Mouse (Mus musculus) lung, embryonic 15.5 days (tissue): Measurements from ENCODE around the gene Lingo3. TPM values are rescaled to one million over a fixed set of nuclear protein-coding genes. Genes with fewer than 3 reads are reported as not detected.
"Not testable (repeated sequence)": the region's sequence is repeated elsewhere in the genome, so short reads cannot be mapped to it uniquely, and the experiment has no call there.

Experiments used
- ATAC-seq: fragments of 200-750 bp; cut with Nextera tagmentation; 2 replicates; pipeline ENCODE4 v1.8.0; 2017; ENCODE audit warnings: moderate number of reproducible peaks, borderline replicate concordance; ENCODE audit not compliant: low FRiP score, low TSS enrichment; ENCODE audit errors: extremely low read depth
- H3K27ac ChIP-seq: fragments of 300-500 bp; sonication (generic); 2 replicates; pipeline ENCODE4 v1.5.1; 2015; ENCODE audit warnings: moderate library complexity, mild to moderate bottlenecking, inconsistent platforms
- H3K27me3 ChIP-seq: fragments of 300-500 bp; sonication (generic); 2 replicates; pipeline ENCODE4 v1.6.1; 2015; ENCODE audit warnings: inconsistent platforms
- H3K36me3 ChIP-seq: fragments of 300-500 bp; sonication (generic); 2 replicates; pipeline ENCODE4 v1.6.1; 2015; ENCODE audit warnings: inconsistent platforms
- H3K4me1 ChIP-seq: fragments of 300-500 bp; sonication (generic); 2 replicates; pipeline ENCODE4 v1.6.1; 2015; ENCODE audit warnings: inconsistent platforms
- H3K4me2 ChIP-seq: fragments of 300-500 bp; sonication (generic); 2 replicates; pipeline ENCODE4 v1.6.1; 2015; ENCODE audit warnings: inconsistent platforms, mild to moderate bottlenecking, moderate library complexity
- H3K4me3 ChIP-seq: fragments of 300-500 bp; sonication (generic); 2 replicates; pipeline ENCODE4 v1.5.1; 2015; ENCODE audit warnings: mild to moderate bottlenecking, inconsistent platforms
- H3K9ac ChIP-seq: fragments of 300-500 bp; sonication (generic); 2 replicates; pipeline ENCODE4 v1.6.1; 2015; ENCODE audit warnings: inconsistent platforms
- H3K9me3 ChIP-seq: fragments of 300-500 bp; sonication (generic); 2 replicates; pipeline ENCODE4 v1.6.1; 2016; ENCODE audit warnings: inconsistent platforms
- WGBS: fragments of 180-500 bp; shearing (Covaris S2); methylation state at CpG from one replicate; pipeline ENCODE4 v1.1.7; 2015; 5-methylcytosine and 5-hydroxymethylcytosine counted together
- polyA plus RNA-seq: library from polyadenylated mRNA; unstranded; fragments of >200 nt; fragmentation: Nextera tagmentation; extraction: Ambion mirVana; gene quantifications from 2 replicates; pipeline ENCODE4 v1.2.1, GENCODE M21; 2015

Lingo3 gene
- polyA plus RNA-seq, 1 experiment from 2014 or later, result 0.05 TPM

DNA sequence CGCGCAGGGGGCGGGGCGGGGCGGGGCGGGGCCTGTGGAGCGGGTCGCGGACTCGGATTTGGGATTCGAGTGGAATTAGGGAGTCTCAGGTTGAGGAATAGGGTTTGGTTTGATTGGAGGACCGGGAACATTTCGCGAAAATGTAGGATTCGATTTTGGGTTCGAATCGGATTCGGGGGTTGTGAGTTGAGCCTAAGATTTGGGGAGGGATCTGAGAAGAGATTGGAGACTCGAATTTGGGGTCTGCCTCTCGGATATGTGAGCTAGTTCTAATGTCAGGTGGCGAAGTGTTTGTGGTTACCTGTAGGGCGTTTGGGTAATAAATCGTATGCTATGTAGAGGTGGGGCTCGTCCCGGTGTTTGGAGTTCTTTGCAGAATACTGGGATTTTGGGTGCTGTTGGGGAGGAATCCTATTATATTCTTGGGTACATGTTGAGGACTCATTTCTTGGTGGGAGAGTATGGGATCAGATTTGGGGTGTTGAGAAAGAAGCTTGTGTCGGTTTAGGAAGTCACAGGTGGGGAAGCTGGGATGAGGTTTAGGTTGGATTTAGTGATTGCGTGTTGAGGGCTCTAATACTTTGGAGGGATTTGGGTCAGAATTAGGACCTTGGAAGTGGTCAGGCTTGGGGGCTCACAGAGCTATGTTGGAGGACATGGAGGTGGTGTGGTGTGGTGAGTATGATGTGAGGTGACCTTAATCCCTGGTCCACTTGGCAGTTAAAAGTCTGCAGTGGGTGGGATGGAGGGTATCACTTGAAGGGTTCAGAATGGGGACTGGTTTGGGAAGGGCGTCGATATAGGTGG, 16.6 kb downstream of the Lingo3 start:
- Histone ChIP-seq H3K4me1 (peaks cover 29% of the 10 kb centered on the region), H3K4me2 (peak overlapping the region; percentile 80), H3K9me3 (no peaks in the 10 kb centered on the region), H3K27ac (peak overlapping the region; percentile 92), H3K36me3 (peaks cover 17% of the 10 kb centered on the region), H3K27me3 (no peaks in the 10 kb centered on the region), H3K9ac (peak overlapping the region; percentile 96), H3K4me3 (peak overlapping the region; percentile 77)
- no peak for ATAC-seq
- 5% methylated on average over 29 of the region's 29 CpGs for WGBS

DNA sequence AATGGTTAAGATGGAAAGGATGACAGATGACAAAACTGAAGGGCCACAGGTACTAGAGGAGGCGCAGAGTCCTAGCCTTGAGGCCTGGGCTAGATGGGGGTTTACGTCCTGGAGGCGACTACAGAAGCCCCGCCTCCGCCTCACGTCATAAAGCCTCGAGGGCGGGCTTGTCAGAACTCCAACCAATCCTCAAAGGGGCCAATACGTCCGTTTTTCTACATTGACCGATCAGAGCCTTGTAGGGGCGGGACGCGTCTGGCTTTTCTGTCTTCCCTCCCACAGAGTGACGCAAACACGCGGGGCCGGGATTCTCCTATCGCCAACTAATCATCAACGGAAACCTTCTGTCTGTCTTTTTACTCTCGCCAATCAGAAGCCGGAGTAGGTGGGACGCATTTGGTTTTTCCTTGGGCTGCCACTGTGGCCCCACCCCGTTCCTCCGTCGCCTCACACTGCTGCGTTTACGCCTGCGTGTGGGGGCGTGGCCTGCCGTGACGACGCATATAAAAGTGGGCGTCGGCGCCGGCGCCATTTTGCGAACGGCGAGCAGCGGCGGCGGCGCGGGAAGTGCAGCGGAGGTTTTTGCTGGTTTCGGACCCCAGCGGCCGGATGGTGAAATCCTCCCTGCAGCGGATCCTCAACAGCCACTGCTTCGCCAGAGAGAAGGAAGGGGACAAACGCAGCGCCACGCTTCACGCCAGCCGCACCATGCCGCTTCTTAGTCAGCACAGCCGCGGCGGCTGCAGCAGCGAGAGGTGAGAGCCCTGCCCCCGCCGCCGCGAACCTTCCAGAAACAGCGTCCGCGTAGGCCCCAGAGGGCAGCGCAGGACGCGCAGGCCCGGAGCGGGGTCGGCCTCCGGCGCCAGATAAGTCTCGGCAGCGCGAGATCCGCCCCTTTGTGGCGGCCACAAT, 17.4 kb downstream of the Lingo3 start, which contains the start of gene Oaz1:
TSS of gene Oaz1 (plus strand) at position 506 of the 912 bp plus-strand sequence.
- Histone ChIP-seq H3K27me3 (no peaks in the 10 kb centered on the region), H3K27ac (peak within 1 kb of the TSS; percentile 92), H3K4me2 (peak within 1 kb of the TSS; percentile 80), H3K36me3 (peaks cover 17% of the 10 kb centered on the region), H3K4me1 (peaks cover 29% of the 10 kb centered on the region), H3K9me3 (no peaks in the 10 kb centered on the region), H3K4me3 (peak within 1 kb of the TSS; percentile 77), H3K9ac (peak within 1 kb of the TSS; percentile 96)
- ATAC-seq, result peak; percentile 98
- under 1% methylated on average over 82 of the region's 82 CpGs for WGBS

DNA sequence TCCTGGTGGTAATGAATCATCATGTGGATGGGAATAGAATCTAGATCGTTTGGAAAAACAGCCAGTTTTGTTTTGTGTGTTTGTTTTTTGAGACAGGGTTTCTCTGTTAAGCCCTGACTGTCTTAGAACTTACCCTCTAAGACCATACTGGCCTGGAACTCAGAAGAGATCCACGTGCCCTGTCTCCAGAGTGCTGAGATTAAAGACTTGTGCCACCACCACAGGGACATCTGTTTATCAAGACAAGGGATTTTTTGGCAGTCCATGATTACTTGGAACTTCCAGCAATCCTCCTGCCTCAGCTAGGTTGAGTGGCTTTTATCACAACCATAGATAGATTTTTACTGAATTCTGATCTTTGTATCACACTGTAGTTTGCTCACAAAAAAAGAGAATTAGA, 19.0 kb downstream of the Lingo3 start:
- H3K4me3 ChIP-seq, result no peak overlapping the region
- peaks cover 13% of the 10 kb centered on the region for H3K4me1 ChIP-seq
- H3K4me2 ChIP-seq, result no peak overlapping the region
- 59% methylated on average over 2 of the region's 2 CpGs for WGBS
- no peak for ATAC-seq
- no peak overlapping the region for H3K27ac ChIP-seq
- no peaks in the 10 kb centered on the region for H3K9me3 ChIP-seq
- peaks cover 8% of the 10 kb centered on the region for H3K36me3 ChIP-seq
- H3K27me3 ChIP-seq, result no peaks in the 10 kb centered on the region
- H3K9ac ChIP-seq, result no peak overlapping the region

DNA sequence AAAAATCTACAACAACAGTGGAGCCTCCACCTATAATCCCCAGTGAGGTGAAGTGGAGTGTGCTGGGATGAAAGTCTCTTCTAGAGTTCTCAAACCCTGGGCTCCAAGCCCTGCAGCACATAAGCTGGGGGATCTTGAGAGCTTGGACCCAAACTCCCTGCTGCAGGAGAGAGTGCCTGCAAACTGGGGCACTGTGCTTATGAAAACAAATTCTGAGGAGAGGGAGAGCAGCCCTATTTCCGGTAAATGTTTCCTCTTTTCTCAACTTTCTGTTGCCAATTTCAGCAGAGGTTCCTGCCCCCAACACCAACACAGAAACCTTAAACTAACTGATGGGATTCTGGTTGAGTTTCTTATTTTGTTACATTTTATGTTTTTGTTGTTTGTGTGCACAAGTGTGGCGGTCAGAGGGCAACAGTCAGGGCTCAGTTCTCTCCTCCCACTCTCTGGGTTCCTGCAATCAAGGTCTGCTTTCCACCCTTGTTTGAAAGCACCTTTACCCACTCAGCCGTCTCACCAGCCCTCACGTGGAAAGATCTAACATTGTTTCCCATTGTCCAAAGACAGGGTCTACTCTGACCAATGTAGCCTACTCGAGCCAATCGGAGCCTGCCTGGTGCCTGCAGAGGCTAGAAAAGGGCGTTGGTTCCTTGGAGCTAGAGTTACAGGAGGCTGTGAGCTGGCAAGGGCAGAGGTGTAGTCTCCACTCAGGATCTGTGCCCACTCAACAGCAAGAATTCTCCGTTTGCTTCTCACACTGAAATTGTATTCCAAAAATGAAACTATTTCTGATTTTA, 19.8 kb downstream of the Lingo3 start:
- H3K4me2 ChIP-seq, result no peak overlapping the region
- peaks cover under 1% of the 10 kb centered on the region for H3K36me3 ChIP-seq
- 58% methylated on average over 8 of the region's 8 CpGs for WGBS
- no peak overlapping the region for H3K4me3 ChIP-seq
- no peaks in the 10 kb centered on the region for H3K27me3 ChIP-seq
- no peaks in the 10 kb centered on the region for H3K9me3 ChIP-seq
- no peak for ATAC-seq
- no peak overlapping the region for H3K27ac ChIP-seq
- peaks cover 13% of the 10 kb centered on the region for H3K4me1 ChIP-seq
- no peak overlapping the region for H3K9ac ChIP-seq

DNA sequence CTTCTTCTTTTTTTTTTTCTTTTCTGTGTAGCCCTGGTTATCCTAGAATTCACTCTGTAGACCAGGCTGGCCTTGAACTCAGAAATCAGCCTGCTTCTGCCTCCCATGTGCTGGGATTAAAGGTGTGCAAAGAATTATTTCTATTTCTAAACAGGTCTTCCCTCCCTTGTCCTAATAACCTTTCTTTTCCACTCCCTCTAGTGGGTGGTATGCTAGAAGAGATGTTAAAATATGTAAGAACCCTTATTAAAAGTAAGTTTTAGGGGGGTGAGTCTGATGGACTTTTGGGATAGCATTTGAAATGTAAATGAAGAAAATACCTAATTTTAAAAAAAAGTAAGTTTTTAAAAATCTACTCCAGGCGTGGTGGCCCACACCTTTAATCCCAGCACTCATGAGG, 20.5 kb downstream of the Lingo3 start:
- peaks cover 9% of the 10 kb centered on the region for H3K4me1 ChIP-seq
- no peak overlapping the region for H3K4me3 ChIP-seq
- 81% methylated on average over 1 of the region's 1 CpGs for WGBS
- no peak for ATAC-seq
- H3K4me2 ChIP-seq, result no peak overlapping the region
- no peak overlapping the region for H3K9ac ChIP-seq
- no peaks in the 10 kb centered on the region for H3K27me3 ChIP-seq
- no peaks in the 10 kb centered on the region for H3K36me3 ChIP-seq
- no peaks in the 10 kb centered on the region for H3K9me3 ChIP-seq
- no peak overlapping the region for H3K27ac ChIP-seq

DNA sequence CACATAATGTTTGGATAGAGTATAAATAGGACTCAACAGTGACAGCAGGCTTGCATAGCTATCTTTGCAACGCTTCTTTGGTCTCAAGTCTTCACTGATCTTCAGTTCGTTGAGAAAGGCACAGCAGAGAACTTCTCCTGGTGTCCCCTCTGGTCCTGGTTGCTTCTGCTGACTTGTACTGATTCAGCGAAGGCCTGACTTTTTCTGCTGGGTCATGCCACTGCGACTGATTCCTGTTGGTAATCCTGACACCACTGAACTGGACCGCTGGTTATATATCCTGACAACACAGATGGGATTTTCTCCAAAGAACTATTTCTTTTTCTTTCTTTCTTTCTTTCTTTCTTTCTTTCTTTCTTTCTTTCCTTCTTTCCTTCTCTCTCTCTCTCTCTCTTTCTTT, 21.3 kb downstream of the Lingo3 start:
- Histone ChIP-seq H3K4me2 (no peak overlapping the region), H3K27ac (no peak overlapping the region), H3K27me3 (no peaks in the 10 kb centered on the region), H3K36me3 (no peaks in the 10 kb centered on the region), H3K4me1 (0 out of 2 replicates have a peak, but pooled peaks cover 2% of the 10 kb centered on the region), H3K4me3 (no peak overlapping the region), H3K9me3 (no peaks in the 10 kb centered on the region), H3K9ac (no peak overlapping the region)
- no peak for ATAC-seq
- 84% methylated on average over 5 of the region's 5 CpGs for WGBS

DNA sequence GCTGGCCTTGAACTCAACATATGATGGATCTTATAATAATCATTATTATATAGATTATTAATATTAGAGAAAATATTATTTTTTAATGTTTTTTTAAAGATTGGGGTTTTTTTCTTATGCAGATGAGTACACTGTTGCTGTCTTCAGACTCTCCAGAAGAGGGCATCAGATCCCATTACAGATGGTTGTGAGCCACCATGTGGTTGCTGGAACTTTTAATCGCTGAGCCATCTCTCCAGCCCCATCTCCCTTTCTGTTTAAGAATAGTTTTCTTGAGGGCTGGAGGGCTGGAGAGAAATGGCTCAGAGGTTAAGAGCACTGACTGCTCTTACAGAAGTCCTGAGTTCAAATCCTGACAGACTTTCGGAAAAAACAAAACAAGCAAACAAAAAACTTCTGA, 21.8 kb downstream of the Lingo3 start:
- no peak overlapping the region for H3K4me2 ChIP-seq
- no peaks in the 10 kb centered on the region for H3K36me3 ChIP-seq
- WGBS, result 37% methylated on average over 2 of the region's 2 CpGs
- no peak overlapping the region for H3K9ac ChIP-seq
- H3K4me3 ChIP-seq, result no peak overlapping the region
- H3K9me3 ChIP-seq, result no peaks in the 10 kb centered on the region
- H3K27ac ChIP-seq, result no peak overlapping the region
- H3K27me3 ChIP-seq, result no peaks in the 10 kb centered on the region
- no peak for ATAC-seq
- 0 out of 2 replicates have a peak, but pooled peaks cover 2% of the 10 kb centered on the region for H3K4me1 ChIP-seq

DNA sequence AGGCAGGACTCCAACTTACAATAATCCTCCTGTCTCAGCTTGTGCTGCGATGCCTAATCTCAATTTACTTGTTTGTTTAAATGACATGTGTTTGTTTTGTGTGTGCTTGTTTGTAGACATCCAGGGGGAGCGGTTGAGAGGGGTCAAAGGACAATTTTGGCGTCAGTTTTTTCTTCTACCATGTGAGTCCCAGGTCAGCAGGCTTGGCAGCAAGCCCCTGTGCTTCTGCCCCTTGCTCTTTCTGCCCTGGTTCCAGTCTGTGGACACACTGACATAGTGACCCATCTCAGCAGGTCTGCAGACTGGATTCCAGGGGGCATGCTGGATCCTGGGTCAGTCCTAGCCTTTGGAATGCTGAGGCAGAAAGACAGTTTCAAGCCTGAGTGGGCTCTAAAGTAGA, 24.4 kb downstream of the Lingo3 start:
- 19% methylated on average over 3 of the region's 3 CpGs for WGBS
- Histone ChIP-seq H3K27me3 (no peaks in the 10 kb centered on the region), H3K4me2 (no peak overlapping the region), H3K36me3 (no peaks in the 10 kb centered on the region), H3K4me1 (no peaks in the 10 kb centered on the region), H3K4me3 (no peak overlapping the region), H3K9ac (no peak overlapping the region), H3K27ac (no peak overlapping the region), H3K9me3 (no peaks in the 10 kb centered on the region)
- ATAC-seq, result no peak

DNA sequence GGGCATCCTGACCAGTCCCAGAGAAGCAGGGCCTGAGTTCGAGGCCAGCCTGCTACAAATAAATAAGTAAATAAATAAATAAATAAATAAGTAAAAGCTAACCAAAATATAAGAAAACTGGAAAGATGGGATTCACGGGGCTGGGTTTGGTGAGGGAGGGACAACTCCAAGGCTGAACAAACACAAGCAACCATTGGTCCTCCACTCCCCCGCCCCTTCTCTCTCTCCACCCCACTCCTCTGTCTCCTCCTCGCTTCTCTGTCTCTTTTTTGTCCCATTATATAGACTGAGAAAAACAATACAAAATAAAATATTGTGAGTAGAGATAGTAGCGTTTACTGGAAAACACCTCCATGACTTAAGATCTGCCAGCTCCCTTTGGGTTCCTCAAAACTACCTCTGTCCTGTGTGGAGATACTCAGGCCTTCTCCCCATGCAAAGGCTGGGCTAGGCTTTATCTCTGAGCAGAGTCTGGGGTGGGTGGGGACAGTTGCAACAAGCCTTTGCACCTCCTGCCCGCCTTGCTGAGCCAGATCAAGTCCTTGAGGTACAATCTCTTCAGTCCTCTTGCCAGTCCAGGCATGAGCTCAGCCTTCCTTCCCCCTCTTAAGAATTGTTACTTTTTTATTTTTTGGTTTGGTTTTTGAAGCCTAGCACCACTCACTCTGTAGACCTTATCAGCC, 25.1 kb downstream of the Lingo3 start:
- Histone ChIP-seq H3K9me3 (no peaks in the 10 kb centered on the region), H3K9ac (no peak overlapping the region), H3K27me3 (no peaks in the 10 kb centered on the region), H3K4me1 (no peaks in the 10 kb centered on the region), H3K27ac (no peak overlapping the region), H3K4me3 (no peak overlapping the region), H3K36me3 (no peaks in the 10 kb centered on the region), H3K4me2 (no peak overlapping the region)
- ATAC-seq, result no peak
- 49% methylated on average over 6 of the region's 6 CpGs for WGBS

DNA sequence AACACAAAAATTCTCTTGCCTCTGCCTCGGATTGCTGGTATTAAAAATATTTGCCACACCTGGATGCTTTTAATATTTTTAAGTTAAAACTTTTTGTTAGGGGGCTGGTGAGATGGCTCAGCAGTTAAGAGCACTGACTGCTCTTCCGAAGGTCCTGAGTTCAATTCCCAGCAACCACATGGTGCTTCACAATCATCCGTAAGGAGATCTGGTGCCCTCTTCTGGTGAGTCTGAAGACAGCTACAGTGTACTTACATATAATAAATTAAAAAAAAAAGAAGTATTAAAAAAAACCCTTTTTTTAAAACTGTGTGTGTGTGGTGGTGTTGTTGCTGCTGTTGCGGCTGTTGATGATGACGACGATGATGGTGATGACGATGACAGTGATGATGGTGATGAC, 25.9 kb downstream of the Lingo3 start:
- 84% methylated on average over 7 of the region's 7 CpGs for WGBS
- not testable (repeated sequence) for H3K27me3 ChIP-seq, H3K9me3 ChIP-seq, H3K36me3 ChIP-seq, H3K27ac ChIP-seq, ATAC-seq, H3K4me3 ChIP-seq, H3K4me2 ChIP-seq, H3K4me1 ChIP-seq, H3K9ac ChIP-seq

DNA sequence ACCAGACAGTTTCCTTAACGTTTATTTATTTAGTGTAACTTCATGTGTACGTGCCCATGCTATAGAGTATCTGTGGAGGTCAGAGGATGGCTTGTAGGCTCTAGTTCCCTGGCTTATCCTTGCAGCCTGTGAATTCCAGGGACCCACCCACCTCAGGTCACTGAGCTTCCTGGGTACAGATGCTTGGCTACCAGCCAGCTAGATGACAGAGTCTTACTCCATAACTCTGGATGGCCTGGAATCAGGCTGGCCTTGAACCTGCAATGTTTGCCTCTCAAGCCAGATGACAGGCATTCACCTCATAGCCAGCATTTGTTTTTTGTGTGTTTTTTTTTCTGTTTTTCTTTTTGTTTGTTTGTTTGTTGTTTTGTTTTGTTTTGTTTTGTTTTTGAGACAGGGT, 26.7 kb downstream of the Lingo3 start:
- Histone ChIP-seq H3K4me3 (no peak overlapping the region), H3K9me3 (no peaks in the 10 kb centered on the region), H3K4me1 (no peaks in the 10 kb centered on the region), H3K36me3 (no peaks in the 10 kb centered on the region), H3K27ac (no peak overlapping the region), H3K9ac (no peak overlapping the region), H3K4me2 (no peak overlapping the region), H3K27me3 (0 out of 2 replicates have a peak, but pooled peaks cover 2% of the 10 kb centered on the region)
- 42% methylated on average over 2 of the region's 2 CpGs for WGBS
- ATAC-seq, result no peak
